Mouse (Mus musculus) gastrocnemius, postnatal 4 days (tissue): ENCODE measurements at regions not wholly inside any gene's neighbourhood (a gene's known extent, or its start where the extent isn't known, plus 50 kb on each side); places are given as distances from the start of the nearest gene placed in this dataset. TPM values are rescaled to one million over a fixed set of nuclear protein-coding genes. Genes with fewer than 3 reads are reported as not detected.

Source experiments
- DNase-seq, 2 experiments: peaks; one replicate each; pipeline ENCODE4 v3.0.0; 2021 to 2022; ENCODE audit warnings: low spot score in 2 of 2, mixed read lengths in 2 of 2
- microRNA-seq: library from miRNA; unstranded; fragments of <30 nt; microRNA quantifications from one replicate; pipeline ENCODE4 v1.2.0, GENCODE M21; 2021

GRCm38 (mm10) chr11:24758130-24758529 lies 680.3 kb downstream of the Bcl11a start:
- no peak for DNase-seq

- DNase-seq, result no peak
These were observed 705.6 kb downstream of the Bcl11a start for GRCm38 (mm10) chr11:24783470-24783869.

- DNase-seq, result no peak
These were observed 711.3 kb downstream of the Bcl11a start for GRCm38 (mm10) chr11:24789120-24789519.

- no peak for DNase-seq
These were observed 717.8 kb downstream of the Bcl11a start for GRCm38 (mm10) chr11:24795510-24796211.

GRCm38 (mm10) chr11:24804623-24805023 lies 726.8 kb downstream of the Bcl11a start:
- no peak for DNase-seq

GRCm38 (mm10) chr11:24829578-24830401 lies 751.9 kb downstream of the Bcl11a start:
- no peak for DNase-seq

- no peak for DNase-seq
These were observed 752.6 kb downstream of the Bcl11a start for GRCm38 (mm10) chr11:24830484-24830883.

- DNase-seq, result peak in 1 of 2 experiments; percentile 19
These were observed 766.2 kb downstream of the Bcl11a start for GRCm38 (mm10) chr11:24843839-24844738.

GRCm38 (mm10) chr11:24856991-24857390 lies 779.1 kb downstream of the Bcl11a start:
- no peak for DNase-seq

- no peak for DNase-seq
These were observed 786.8 kb downstream of the Bcl11a start for GRCm38 (mm10) chr11:24864637-24865036.

- no peak for DNase-seq
These were observed 787.4 kb downstream of the Bcl11a start for GRCm38 (mm10) chr11:24865067-24865796.

Small RNA genes lying in the stretch of these regions (microRNA-seq; reads per million reads assigned to microRNA genes)
- not detected for gene Gm25507
